ENCODE assay signal across 9 mouse cellular contexts in the genomic region with DNA sequence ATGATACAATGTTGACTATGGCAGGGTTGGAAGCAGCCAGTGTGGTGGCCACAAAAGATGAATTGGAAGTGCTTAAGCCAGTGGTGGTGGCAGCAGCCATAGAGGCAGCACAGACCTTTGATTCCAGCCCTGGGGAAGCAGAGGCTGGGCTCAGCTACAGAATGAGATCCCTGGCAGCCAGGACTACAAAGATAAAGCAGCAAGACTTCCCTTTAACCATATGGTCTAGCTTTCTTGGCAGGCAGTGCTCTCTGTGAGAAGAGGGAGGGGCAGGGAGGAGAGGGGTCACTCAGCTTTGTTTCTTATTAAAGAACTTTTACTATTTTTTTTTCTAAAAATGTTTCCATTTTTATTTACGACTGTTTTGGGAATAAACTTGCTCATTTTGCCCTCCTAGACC. TPM values are rescaled to one million over a fixed set of nuclear protein-coding genes. Genes with fewer than 3 reads are reported as not detected.
A peak's percentile ranks its signal among the peaks of the same experiment; 100 is the strongest.
DNase-seq lines count a peak whose midpoint lies in the region; ATAC-seq and TF ChIP-seq lines count a peak whose summit lies in the region.
"Had no signal": no experiment of that assay in that cellular context is flagged by ENCODE, and none has a peak within 500 bp of the region (broad histone marks: within the 10 kb centered on the region; RNA-seq: fewer than 3 reads in every experiment).

No protein-coding gene starts in this region.

- H3K4me1 ChIP-seq in kidney, adult 2 months (ENCODE audit: control insufficient read depth, insufficient read depth, low read length), result no peaks in the 10 kb centered on the region
- H3K4me1 ChIP-seq in midbrain, embryonic 15.5 days, result peaks cover 37% of the 10 kb centered on the region

- no peak overlapping the region for H3K4me3 ChIP-seq in kidney, adult 2 months (ENCODE audit: insufficient read depth, low read depth, low read length)
- H3K4me3 ChIP-seq in midbrain, embryonic 15.5 days, result no peak overlapping the region

- 61% methylated on average over 1 of the region's 1 CpGs for WGBS in kidney, adult 2 months
- WGBS in midbrain, embryonic 15.5 days, result 78% methylated on average over 1 of the region's 1 CpGs

- no peak for TF ChIP-seq POLR2A in kidney, adult 2 months (IDR thresholded peaks at IDR 0.05; ENCODE audit: low read depth, low read length)

- no peaks in the 10 kb centered on the region for H3K36me3 ChIP-seq in kidney, adult 2 months (ENCODE audit: control insufficient read depth, insufficient read depth, low read length)
- no peaks in the 10 kb centered on the region for H3K36me3 ChIP-seq in midbrain, embryonic 15.5 days (replicated peaks)

- H3K9ac ChIP-seq in midbrain, embryonic 15.5 days, result no peak overlapping the region

- DNase-seq in kidney, adult 2 months, result peak; percentile 33
- DNase-seq in kidney, adult 18-20 months, result no peak
- DNase-seq in cerebellum, adult 9-11 months, result peak; percentile 82
- DNase-seq in heart, postnatal 14 days, result peak; percentile 26 to 31
- DNase-seq in gastrocnemius, adult 18-20 months (ENCODE audit: low spot score), result no peak
- DNase-seq in adrenal gland, postnatal 10 days, result no peak
- DNase-seq in gastrocnemius, postnatal 25 days, result no peak

- no peaks in the 10 kb centered on the region for H3K9me3 ChIP-seq in midbrain, embryonic 15.5 days

- H3K27ac ChIP-seq in kidney, adult 2 months (ENCODE audit: insufficient read depth, low read depth, low read length), result no peak overlapping the region
- peak overlapping the region; percentile 51 for H3K27ac ChIP-seq in midbrain, embryonic 15.5 days
- H3K27ac ChIP-seq: macrophage had no signal

- intact Hi-C loops in heart, postnatal 14 days (cut with DNase I), result loop anchor here (10.0 kb wide), 1 partner anchor 321 kb away; a partner anchor contains a TSS

- H3K27me3 ChIP-seq in kidney, adult 2 months (replicated peaks; ENCODE audit: control insufficient read depth, insufficient read depth, low read length), result no peaks in the 10 kb centered on the region
- no peaks in the 10 kb centered on the region for H3K27me3 ChIP-seq in midbrain, embryonic 15.5 days (replicated peaks)

- H3K4me2 ChIP-seq in midbrain, embryonic 15.5 days, result peak overlapping the region; percentile 68; the same call in 1 of the 2 replicates

- TF ChIP-seq CTCF in kidney, adult 2 months (conservative IDR thresholded peaks at IDR 0.05; ENCODE audit: insufficient read depth, insufficient read length, low read depth, low read length), result no peak

- ATAC-seq in midbrain, embryonic 15.5 days (replicated peaks), result no peak

RNA-seq across cellular contexts. Expression of a gene that starts 1.4 kb away (rescaled TPM):
- 2.4 and 2.7 TPM in 2 replicates for polyA plus RNA-seq in kidney, adult 2 months (2012; rRNA removed)
- total RNA-seq in heart, postnatal 14 days (2021), result 1 to 10 TPM; 2.9 to 3.4 TPM
- 7.5 and 7.6 TPM in 2 replicates for polyA plus RNA-seq in midbrain, embryonic 15.5 days (2015; fragmentation: Nextera tagmentation; extraction: Ambion mirVana)
- total RNA-seq in gastrocnemius, adult 18-20 months (2021), result 1 to 10 TPM in 1 of 2 experiments, under 1 TPM in 1; 0.59 to 1.0 TPM
- 1 to 10 TPM; 6.4 to 7.6 TPM for total RNA-seq in adrenal gland, postnatal 10 days (2021)
- under 1 TPM; 0.54 to 0.67 TPM for total RNA-seq in gastrocnemius, postnatal 25 days (2021)

Comparison
In these comparisons a context has a peak if more than half of its experiments do, and no peak if none do; other contexts are left out.
1. DNase-seq: peak in kidney, adult 2 months (single experiment), cerebellum, adult 9-11 months (single experiment) and heart, postnatal 14 days (2 of 2); none in kidney, adult 18-20 months (single experiment), gastrocnemius, adult 18-20 months (single experiment), adrenal gland, postnatal 10 days (single experiment) and gastrocnemius, postnatal 25 days (single experiment).